Mouse (Mus musculus) CH12.LX (cell line): ENCODE measurements around the gene Sik3. TPM values are rescaled to one million over a fixed set of nuclear protein-coding genes. Genes with fewer than 3 reads are reported as not detected.

ENCODE experiments used
- DNase-seq: peaks from one replicate; pipeline ENCODE4 v3.0.0-alpha.2; 2013; ENCODE audit errors: extremely low read depth
- H3K27ac ChIP-seq: 2 replicates; pipeline ENCODE4 v1.5.1; 2012; ENCODE audit warnings: low read depth, mild to moderate bottlenecking, control low read depth, moderate library complexity; ENCODE audit not compliant: insufficient read depth
- H3K27me3 ChIP-seq: replicated peaks from 2 replicates; pipeline ENCODE3; 2012; ENCODE audit warnings: inconsistent platforms
- H3K36me3 ChIP-seq, 2 experiments: replicated peaks in 1 of 2; 2 replicates each; pipeline versions ENCODE3 to v1.6.1; 2012; ENCODE audit warnings: inconsistent platforms in 1 of 2, low read length in 1 of 2, mild to moderate bottlenecking in 1 of 2, mixed read lengths in 1 of 2, moderate library complexity in 1 of 2; ENCODE audit not compliant: control insufficient read depth in 1 of 2, insufficient read depth in 1 of 2
- H3K4me1 ChIP-seq, 2 experiments: 2 replicates each; pipeline ENCODE4 v1.6.1; 2012; ENCODE audit warnings: inconsistent platforms in 1 of 2, moderate library complexity in 1 of 2; ENCODE audit not compliant: insufficient read depth in 2 of 2, control insufficient read depth in 1 of 2
- H3K4me2 ChIP-seq: 2 replicates; pipeline ENCODE4 v1.6.1; 2012; ENCODE audit warnings: low read depth, mild to moderate bottlenecking, control low read depth; ENCODE audit not compliant: poor library complexity, insufficient read depth, severe bottlenecking
- H3K4me3 ChIP-seq, 3 experiments: fragments of 150-350 bp in 1 of 3; sonication (generic) in 1 of 3; replicated peaks in 1 of 3; 2 replicates each; pipeline versions ENCODE3 to v1.5.1; 2011 to 2012; ENCODE audit warnings: low read depth in 2 of 3, low read length in 2 of 3, mild to moderate bottlenecking in 2 of 3, moderate library complexity in 2 of 3, control low read depth in 1 of 3, improper control_type of control experiment in 1 of 3, inconsistent platforms in 1 of 3, mixed read lengths in 1 of 3; ENCODE audit not compliant: poor library complexity in 1 of 3
- H3K79me2 ChIP-seq: replicated peaks from 2 replicates; pipeline ENCODE4 v1.6.1; 2012; ENCODE audit warnings: mild to moderate bottlenecking, moderate library complexity; ENCODE audit not compliant: control insufficient read depth, poor library complexity, insufficient read depth, severe bottlenecking; ENCODE audit errors: extremely low read depth
- H3K9ac ChIP-seq: 2 replicates; pipeline ENCODE4 v1.6.1; 2012; ENCODE audit warnings: low read depth, mild to moderate bottlenecking, control low read depth, moderate library complexity; ENCODE audit not compliant: insufficient read depth
- H3K9me3 ChIP-seq: replicated peaks from 2 replicates; pipeline ENCODE3; 2012; ENCODE audit warnings: low read length, inconsistent platforms, mixed read lengths
- CHD1 ChIP-seq: IDR thresholded peaks from 2 replicates; pipeline ENCODE4 v1.6.1; 2012; ENCODE audit warnings: low read depth, low read length, improper control_type of control experiment, inconsistent platforms
- CTCF ChIP-seq, 2 experiments: IDR thresholded peaks in 1 of 2; conservative IDR thresholded peaks in 1 of 2; 2 replicates each; pipeline ENCODE4 v1.5.1; 2011 to 2012; ENCODE audit warnings: low read depth in 2 of 2, low read length in 2 of 2, improper control_type of control experiment in 1 of 2, inconsistent platforms in 1 of 2, mild to moderate bottlenecking in 1 of 2, moderate library complexity in 1 of 2
- ELF1 ChIP-seq: IDR thresholded peaks from 2 replicates; pipeline ENCODE4 v1.6.1; 2014; ENCODE audit warnings: low read depth, mild to moderate bottlenecking, inconsistent platforms, low read length, improper control_type of control experiment
- EP300 ChIP-seq: IDR thresholded peaks from 2 replicates; pipeline ENCODE4 v1.6.1; 2011; ENCODE audit warnings: low read length, improper control_type of control experiment
- HCFC1 ChIP-seq: IDR thresholded peaks from 2 replicates; pipeline ENCODE4 v1.6.1; 2012; ENCODE audit warnings: low read depth, mild to moderate bottlenecking, inconsistent platforms, low read length, improper control_type of control experiment
- JUN ChIP-seq: IDR thresholded peaks from 2 replicates; pipeline ENCODE4 v1.6.1; 2011; ENCODE audit warnings: low read depth, mild to moderate bottlenecking, low read length, improper control_type of control experiment, moderate library complexity; ENCODE audit not compliant: insufficient read depth
- KAT2A ChIP-seq: IDR thresholded peaks from 2 replicates; pipeline ENCODE4 v1.6.1; 2012; ENCODE audit warnings: low read length, improper control_type of control experiment, inconsistent platforms; ENCODE audit not compliant: insufficient replicate concordance
- MAFK ChIP-seq: IDR thresholded peaks from 2 replicates; pipeline ENCODE4 v1.6.1; 2011; ENCODE audit warnings: low read length, improper control_type of control experiment; ENCODE audit not compliant: insufficient replicate concordance
- MXI1 ChIP-seq: IDR thresholded peaks from 2 replicates; pipeline ENCODE4 v1.6.1; 2011; ENCODE audit warnings: mild to moderate bottlenecking, low read depth, low read length, improper control_type of control experiment
- MYC ChIP-seq: IDR thresholded peaks from 2 replicates; pipeline ENCODE4 v1.6.1; 2011; ENCODE audit warnings: low read depth, mild to moderate bottlenecking, improper control_type of control experiment, low read length
- RAD21 ChIP-seq: IDR thresholded peaks from 2 replicates; pipeline ENCODE4 v1.6.1; 2011; ENCODE audit warnings: low read depth, mild to moderate bottlenecking, low read length, improper control_type of control experiment, moderate library complexity
- RCOR1 ChIP-seq: conservative IDR thresholded peaks from 2 replicates; pipeline ENCODE4 v1.6.1; 2012; ENCODE audit warnings: low read depth, mild to moderate bottlenecking, inconsistent platforms, low read length, improper control_type of control experiment
- TCF12 ChIP-seq: IDR thresholded peaks from 2 replicates; pipeline ENCODE4 v1.6.1; 2014; ENCODE audit warnings: low read depth, mild to moderate bottlenecking, inconsistent platforms, low read length, improper control_type of control experiment
- UBTF ChIP-seq: IDR thresholded peaks from 2 replicates; pipeline ENCODE4 v1.6.1; 2012; ENCODE audit warnings: low read depth, mild to moderate bottlenecking, inconsistent platforms, low read length, improper control_type of control experiment, moderate library complexity
- USF1 ChIP-seq: IDR thresholded peaks from 2 replicates; pipeline ENCODE4 v1.6.1; 2014; ENCODE audit warnings: low read depth, mild to moderate bottlenecking, inconsistent platforms, low read length, improper control_type of control experiment
- USF2 ChIP-seq: conservative IDR thresholded peaks from 2 replicates; pipeline ENCODE4 v1.6.1; 2011; ENCODE audit warnings: low read depth, low read length, improper control_type of control experiment
- ZMIZ1 ChIP-seq: IDR thresholded peaks from 2 replicates; pipeline ENCODE4 v1.6.1; 2012; ENCODE audit warnings: low read depth, mild to moderate bottlenecking, inconsistent platforms, low read length, improper control_type of control experiment
- ZNF384 ChIP-seq: IDR thresholded peaks from 2 replicates; pipeline ENCODE4 v1.6.1; 2012; ENCODE audit warnings: low read depth, low read length, improper control_type of control experiment, inconsistent platforms
- dilution Hi-C: fragments of 300-500 bp; cut with MboI; formaldehyde crosslinking; loops from 2 replicates; pipeline ENCODE4 v1.14.3; 2020; ENCODE audit warnings: low sequenced_read_pairs; ENCODE audit not compliant: extremely low pct_unique_long_range_greater_than_20kb, extremely low pct_ligation_motif_present
- in situ Hi-C: fragments of 300-500 bp; cut with MboI; formaldehyde crosslinking; loops from 3 replicates; pipeline ENCODE4 v1.14.3; 2019; ENCODE audit warnings: low sequenced_read_pairs, low pct_ligation_motif_present, low pct_unique_long_range_greater_than_20kb, mixed read lengths
- polyA plus RNA-seq: library from polyadenylated mRNA; unstranded; fragments of >175 nt; gene quantifications from 2 replicates; pipeline ENCODE4 v1.2.1, GENCODE M21; 2012; ENCODE audit warnings: low read depth; ENCODE audit not compliant: insufficient read length
- total RNA-seq, 2 experiments: library from RNA; depleted of rRNA; stranded (reverse); fragments of 300-350 nt in 1 of 2; fragments of >200 nt in 1 of 2; gene quantifications; 2 replicates each; pipeline ENCODE4 v1.2.3; 2012 to 2014

Sik3 gene
- total and polyA plus RNA-seq, 3 experiments: 14.9 to 29.8 (median 21.4) TPM

GRCm38 (mm10) chr9:46218176-46218575, 205.6 kb downstream of the Sik3 start:
- TF ChIP-seq CHD1: no peak
- TF ChIP-seq KAT2A: no peak
- TF ChIP-seq EP300: no peak
- no peak for TF ChIP-seq HCFC1
- no peak for TF ChIP-seq ZNF384
- no peak for TF ChIP-seq ZMIZ1
- TF ChIP-seq MYC: no peak
- no peak for TF ChIP-seq USF2
- TF ChIP-seq UBTF: no peak
- no peak for TF ChIP-seq TCF12
- TF ChIP-seq RAD21: no peak
- TF ChIP-seq RCOR1: no peak
- TF ChIP-seq JUN: no peak
- no peak for DNase-seq
- Histone ChIP-seq H3K27me3 (no peaks in the 10 kb centered on the region), H3K4me1 (no peaks in the 10 kb centered on the region), H3K36me3 (peaks cover 62 to 95% of the 10 kb centered on the region in 2 experiments), H3K9me3 (no peaks in the 10 kb centered on the region), H3K9ac (no peak overlapping the region), H3K27ac (no peak overlapping the region), H3K79me2 (no peaks in the 10 kb centered on the region), H3K4me3 (no peak overlapping the region), H3K4me2 (no peak overlapping the region)
- dilution Hi-C loops (no loop called here), in situ Hi-C loops (no loop called here)

- H3K9ac ChIP-seq: no peak overlapping the region
- H3K27ac ChIP-seq: no peak overlapping the region
- H3K4me1 ChIP-seq: no peaks in the 10 kb centered on the region
- no peaks in the 10 kb centered on the region for H3K27me3 ChIP-seq
- H3K79me2 ChIP-seq: no peaks in the 10 kb centered on the region
- H3K9me3 ChIP-seq: no peaks in the 10 kb centered on the region
- dilution Hi-C loops: no loop called here
- TF ChIP-seq ELF1 (no peak), MXI1 (no peak), MYC (no peak), CHD1 (no peak), CTCF (conservative IDR thresholded peaks at IDR 0.05 in 1 of 2, IDR thresholded peaks at IDR 0.05 in 1 of 2; ENCODE audit: low read depth in 2 of 2, low read length in 2 of 2) (no peak), MAFK (no peak), USF1 (no peak)
- TF ChIP-seq, all 38 proteins: peak for 0
- Histone ChIP-seq H3K36me3 (peaks cover 37 to 68% of the 10 kb centered on the region in 2 experiments), H3K4me3 (no peak overlapping the region), H3K4me2 (no peak overlapping the region)
- in situ Hi-C loops: no loop called here
- DNase-seq: no peak
Measured at GRCm38 (mm10) chr9:46223090-46223489, 210.5 kb downstream of the Sik3 start.
